Mouse (Mus musculus) ES-E14 (cell line): ENCODE data around the gene March7. TPM values are rescaled to one million over a fixed set of nuclear protein-coding genes. Genes with fewer than 3 reads are reported as not detected.

Experiments used
- DNase-seq: peaks from one replicate; pipeline ENCODE4 v3.0.0-alpha.2; 2013; ENCODE audit warnings: low read depth, low spot score
- H3K27ac ChIP-seq: 2 replicates; pipeline ENCODE4 v1.5.1; 2012; ENCODE audit warnings: low read depth, mild to moderate bottlenecking, low read length, moderate library complexity, mixed read lengths; ENCODE audit not compliant: poor library complexity, insufficient read depth, severe bottlenecking
- H3K36me3 ChIP-seq: 2 replicates; pipeline ENCODE4 v1.6.1; 2012; ENCODE audit warnings: mild to moderate bottlenecking, low read length, moderate library complexity, mixed read lengths; ENCODE audit not compliant: control insufficient read depth, poor library complexity, insufficient read depth, severe bottlenecking
- H3K4me1 ChIP-seq, 2 experiments: fragments of 150-350 bp in 1 of 2; sonication (generic) in 1 of 2; 2 replicates each; pipeline ENCODE4 v1.6.1; 2012; ENCODE audit warnings: low read length in 2 of 2, mild to moderate bottlenecking in 1 of 2, mixed read lengths in 1 of 2; ENCODE audit not compliant: control insufficient read depth in 2 of 2, insufficient read depth in 2 of 2, poor library complexity in 1 of 2
- H3K4me3 ChIP-seq, 2 experiments: fragments of 150-350 bp in 1 of 2; sonication (generic) in 1 of 2; 2 replicates each; pipeline ENCODE4 v1.5.1; 2012; ENCODE audit warnings: low read length in 2 of 2, low read depth in 1 of 2, mild to moderate bottlenecking in 1 of 2, mixed read lengths in 1 of 2; ENCODE audit not compliant: insufficient read depth in 1 of 2, poor library complexity in 1 of 2, severe bottlenecking in 1 of 2
- H3K9ac ChIP-seq: 2 replicates; pipeline ENCODE4 v1.6.1; 2012; ENCODE audit warnings: low read depth, mild to moderate bottlenecking, low read length, mixed read lengths; ENCODE audit not compliant: poor library complexity, insufficient read depth, severe bottlenecking
- H3K9me3 ChIP-seq: fragments of 150-350 bp; sonication (generic); 2 replicates; pipeline ENCODE4 v1.6.1; 2012; ENCODE audit warnings: low read depth, mild to moderate bottlenecking, low read length; ENCODE audit not compliant: control insufficient read depth, insufficient read depth
- CHD2 ChIP-seq: IDR thresholded peaks from 2 replicates; pipeline ENCODE4 v1.6.1; 2014; ENCODE audit warnings: mild to moderate bottlenecking, low read depth, low read length, inconsistent platforms
- HCFC1 ChIP-seq: IDR thresholded peaks from 2 replicates; pipeline ENCODE4 v1.6.1; 2012; ENCODE audit warnings: low read length, inconsistent platforms, borderline replicate concordance; ENCODE audit not compliant: insufficient read depth
- MAFK ChIP-seq: IDR thresholded peaks from 2 replicates; pipeline ENCODE4 v1.6.1; 2014; ENCODE audit warnings: mild to moderate bottlenecking, low read depth, low read length, inconsistent platforms; ENCODE audit not compliant: insufficient read depth
- ZC3H11A ChIP-seq: IDR thresholded peaks from 2 replicates; pipeline ENCODE4 v1.6.1; 2012; ENCODE audit warnings: low read depth, mild to moderate bottlenecking, inconsistent platforms, low read length, borderline replicate concordance
- ZNF384 ChIP-seq: IDR thresholded peaks from 2 replicates; pipeline ENCODE4 v1.6.1; 2012; ENCODE audit warnings: low read depth, low read length, inconsistent platforms
- in situ Hi-C, 2 experiments: fragments of 600-800 bp; cut with MboI; formaldehyde crosslinking; loops; one replicate each; pipeline ENCODE4 v1.15.1; 2025; ENCODE audit warnings: low sequenced_read_pairs in 2 of 2, inconsistent platforms in 1 of 2; ENCODE audit not compliant: unreplicated experiment in 2 of 2
- total RNA-seq: library from RNA; depleted of rRNA; stranded (reverse); fragments of 300-350 nt; gene quantifications from 2 replicates; pipeline ENCODE4 v1.2.3, GENCODE M21; 2012

Gene March7
- total RNA-seq, 1 experiment: 97.8 TPM

- no peak overlapping the region for H3K9ac ChIP-seq
- no peaks in the 10 kb centered on the region for H3K9me3 ChIP-seq
- in situ Hi-C loops: no loop called here
- peaks cover 7 to 11% of the 10 kb centered on the region in 2 experiments; a peak in 2 of 4 replicates for H3K4me1 ChIP-seq
- no peak for TF ChIP-seq HCFC1
- no peak for TF ChIP-seq MAFK
- no peak for TF ChIP-seq ZC3H11A
- TF ChIP-seq ZNF384: no peak
- no peak for TF ChIP-seq CHD2
- no peak for DNase-seq
- H3K27ac ChIP-seq: no peak overlapping the region
- H3K4me3 ChIP-seq: no peak overlapping the region
- no peaks in the 10 kb centered on the region for H3K36me3 ChIP-seq
Measured at GRCm38 (mm10) chr2:60223489-60223888, 13.8 kb downstream of the March7 start.

GRCm38 (mm10) chr2:60228470-60228869 is 18.8 kb downstream of the March7 start:
- H3K9me3 ChIP-seq: no peaks in the 10 kb centered on the region
- no peak for DNase-seq
- peaks cover 5 to 6% of the 10 kb centered on the region in 2 experiments; a peak in 2 of 4 replicates for H3K4me1 ChIP-seq
- no peak overlapping the region for H3K27ac ChIP-seq
- in situ Hi-C loops: no loop called here
- no peak for TF ChIP-seq MAFK
- TF ChIP-seq ZNF384: no peak
- TF ChIP-seq HCFC1: no peak
- TF ChIP-seq ZC3H11A: no peak
- TF ChIP-seq CHD2: no peak
- no peak overlapping the region for H3K4me3 ChIP-seq
- H3K36me3 ChIP-seq: peaks cover 3% of the 10 kb centered on the region
- H3K9ac ChIP-seq: no peak overlapping the region

DNA sequence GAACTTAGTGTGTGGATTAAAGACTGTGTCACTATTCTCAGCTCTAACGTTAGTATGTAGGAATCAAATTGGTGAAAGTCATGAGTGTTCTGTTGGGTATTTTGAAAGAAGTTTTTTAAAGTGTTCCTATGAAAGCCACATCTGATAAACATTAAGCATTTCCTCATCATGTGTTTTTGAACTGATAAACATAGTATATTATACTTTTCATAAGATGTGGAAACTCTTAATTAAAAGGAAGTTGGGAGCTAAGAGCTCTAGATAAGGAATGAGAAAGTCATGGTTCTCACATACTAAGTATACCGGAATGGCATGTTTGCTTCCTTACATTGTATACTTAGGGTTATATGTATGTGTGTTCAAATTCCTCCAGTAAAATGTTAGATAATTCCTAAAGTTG is 20.7 kb downstream of the March7 start:
- H3K4me3 ChIP-seq: no peak overlapping the region
- no peak overlapping the region for H3K9ac ChIP-seq
- peaks cover 4 to 5% of the 10 kb centered on the region in 2 experiments; a peak in 3 of 4 replicates for H3K4me1 ChIP-seq
- H3K36me3 ChIP-seq: peaks cover 12% of the 10 kb centered on the region
- no peak for DNase-seq
- H3K27ac ChIP-seq: no peak overlapping the region
- H3K9me3 ChIP-seq: no peaks in the 10 kb centered on the region
- in situ Hi-C loops: no loop called here
- TF ChIP-seq HCFC1 (no peak), ZNF384 (no peak), CHD2 (no peak), MAFK (no peak), ZC3H11A (no peak)

DNA sequence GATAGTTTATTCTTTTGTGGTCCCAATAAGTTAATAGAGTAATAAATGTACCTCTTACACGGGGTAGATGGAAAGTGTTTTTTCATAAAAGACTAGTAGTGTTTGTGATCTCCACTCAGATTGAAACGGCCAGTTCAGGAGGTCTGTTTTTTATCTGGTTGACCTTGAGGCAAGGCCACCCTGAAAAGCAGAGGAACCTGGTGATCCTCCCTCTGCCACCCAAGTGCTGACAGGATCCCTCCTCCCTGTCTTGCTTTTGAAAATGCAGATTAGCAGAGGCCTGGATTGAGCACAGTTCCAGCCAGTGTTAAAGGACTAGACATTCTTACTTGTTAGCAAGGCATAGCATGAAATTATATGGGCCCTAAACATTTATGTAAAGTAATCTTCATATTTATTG is 23.5 kb downstream of the March7 start:
- H3K4me1 ChIP-seq: peaks cover 2% of the 10 kb centered on the region in 2 experiments; a peak in 2 of 4 replicates
- H3K36me3 ChIP-seq: peaks cover 21% of the 10 kb centered on the region
- no peak overlapping the region for H3K27ac ChIP-seq
- no peaks in the 10 kb centered on the region for H3K9me3 ChIP-seq
- in situ Hi-C loops: no loop called here
- TF ChIP-seq HCFC1 (no peak), ZNF384 (peak; percentile 42; the same call in 1 of the 2 replicates), CHD2 (no peak)
- DNase-seq: no peak
- H3K9ac ChIP-seq: no peak overlapping the region; the same call in 1 of the 2 replicates
- no peak overlapping the region for H3K4me3 ChIP-seq

DNA sequence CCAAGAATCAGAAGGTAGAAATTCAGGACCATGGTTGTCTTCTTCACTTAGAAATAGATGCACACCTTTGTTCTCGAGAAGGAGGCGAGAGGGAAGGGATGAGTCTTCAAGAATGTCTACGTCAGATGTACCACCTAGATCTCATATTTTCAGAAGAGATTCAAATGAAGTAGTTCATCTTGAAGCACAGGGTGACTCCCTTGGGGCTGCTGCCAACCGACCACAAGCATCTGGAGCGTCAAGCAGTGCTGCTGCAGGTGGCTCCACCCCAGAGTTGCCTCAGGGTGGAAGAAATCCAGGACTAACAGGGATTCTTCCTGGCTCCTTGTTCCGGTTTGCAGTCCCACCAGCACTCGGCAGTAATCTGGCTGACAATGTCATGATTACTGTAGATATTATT is 24.8 kb downstream of the March7 start:
- DNase-seq: no peak

More for the DNA sequence above, 24.8 kb downstream of the March7 start:
- Histone ChIP-seq H3K4me1 (peaks cover 2% of the 10 kb centered on the region in 2 experiments; a peak in 2 of 4 replicates), H3K4me3 (no peak overlapping the region), H3K9me3 (no peaks in the 10 kb centered on the region), H3K36me3 (peaks cover 25% of the 10 kb centered on the region), H3K27ac (no peak overlapping the region), H3K9ac (no peak overlapping the region)
- in situ Hi-C loops: no loop called here
- TF ChIP-seq ZNF384 (no peak), CHD2 (no peak), ZC3H11A (no peak), MAFK (no peak), HCFC1 (no peak)
